Mouse (Mus musculus) myocyte (in vitro differentiated cells): ENCODE data around the gene Nampt.

Experiments
- CEBPB ChIP-seq: IDR thresholded peaks from 2 replicates; pipeline ENCODE4 v1.6.1; 2011; ENCODE audit warnings: mild to moderate bottlenecking, moderate library complexity; ENCODE audit not compliant: poor library complexity, insufficient read depth, severe bottlenecking
- E2F4 ChIP-seq: IDR thresholded peaks from one replicate; pipeline ENCODE4 v1.6.1; 2011; ENCODE audit warnings: mild to moderate bottlenecking, control low read depth, moderate library complexity; ENCODE audit not compliant: insufficient read depth
- MAX ChIP-seq: IDR thresholded peaks from one replicate; pipeline ENCODE4 v1.6.1; 2011; ENCODE audit warnings: low read depth, mild to moderate bottlenecking, control low read depth
- MYOD1 ChIP-seq, 3 experiments: IDR thresholded peaks; one replicate each; pipeline ENCODE4 v1.6.1; 2011; ENCODE audit warnings: control low read depth in 2 of 3, low read depth in 2 of 3, mild to moderate bottlenecking in 2 of 3, moderate library complexity in 1 of 3; ENCODE audit not compliant: insufficient read length in 2 of 3, control insufficient read depth in 1 of 3
- MYOG ChIP-seq, 3 experiments: IDR thresholded peaks; one replicate each; pipeline ENCODE4 v1.6.1; 2011; ENCODE audit warnings: control low read depth in 2 of 3, low read depth in 2 of 3, mild to moderate bottlenecking in 2 of 3; ENCODE audit not compliant: insufficient read length in 2 of 3, control insufficient read depth in 1 of 3, insufficient read depth in 1 of 3
- POLR2A ChIP-seq: IDR thresholded peaks from one replicate; pipeline ENCODE4 v1.6.1; 2011; ENCODE audit warnings: low read depth, mild to moderate bottlenecking, control low read depth, moderate library complexity; ENCODE audit not compliant: insufficient read length
- POLR2AphosphoS2 ChIP-seq: IDR thresholded peaks from one replicate; pipeline ENCODE4 v1.6.1; 2011; ENCODE audit warnings: low read depth, control low read depth; ENCODE audit not compliant: insufficient read length
- REST ChIP-seq: IDR thresholded peaks from one replicate; pipeline ENCODE4 v1.6.1; 2011; ENCODE audit warnings: mild to moderate bottlenecking, control low read depth, moderate library complexity; ENCODE audit not compliant: insufficient read depth, insufficient read length
- SRF ChIP-seq: IDR thresholded peaks from one replicate; pipeline ENCODE4 v1.6.1; 2011; ENCODE audit warnings: low read depth; ENCODE audit not compliant: control insufficient read depth, insufficient read length
- TCF12 ChIP-seq: IDR thresholded peaks from one replicate; pipeline ENCODE4 v1.6.1; 2011; ENCODE audit warnings: mild to moderate bottlenecking, control low read depth; ENCODE audit not compliant: poor library complexity, insufficient read depth, severe bottlenecking
- TCF3 ChIP-seq: IDR thresholded peaks from one replicate; pipeline ENCODE4 v1.6.1; 2011; ENCODE audit warnings: low read depth, control low read depth; ENCODE audit not compliant: insufficient read length
- USF1 ChIP-seq: IDR thresholded peaks from one replicate; pipeline ENCODE4 v1.6.1; 2011; ENCODE audit warnings: low read depth, mild to moderate bottlenecking, control low read depth, moderate library complexity

- TF ChIP-seq POLR2A (no peak), MYOG (IDR thresholded peaks at IDR 0.05; ENCODE audit: control insufficient read depth in 1 of 3, insufficient read depth in 1 of 3, insufficient read length in 2 of 3, low read depth in 2 of 3) (no peak), MAX (no peak), POLR2AphosphoS2 (no peak), TCF12 (no peak), USF1 (no peak), E2F4 (no peak), TCF3 (no peak), MYOD1 (IDR thresholded peaks at IDR 0.05; ENCODE audit: control insufficient read depth in 1 of 3, insufficient read length in 2 of 3, low read depth in 2 of 3) (no peak), SRF (no peak), CEBPB (no peak), REST (no peak)
Measured at GRCm38 (mm10) chr12:32901005-32901404, 81.7 kb downstream of the Nampt start.
